Mouse (Mus musculus): ENCODE results near the gene 2310079G19Rik. TPM values are rescaled to one million over a fixed set of nuclear protein-coding genes. Genes with fewer than 3 reads are reported as not detected.

The 2310079G19Rik gene
- not detected for total RNA-seq (2021)
- long read RNA-seq, experiment 1: 0 reads
- long read RNA-seq, experiment 2: 0 reads

DNA sequence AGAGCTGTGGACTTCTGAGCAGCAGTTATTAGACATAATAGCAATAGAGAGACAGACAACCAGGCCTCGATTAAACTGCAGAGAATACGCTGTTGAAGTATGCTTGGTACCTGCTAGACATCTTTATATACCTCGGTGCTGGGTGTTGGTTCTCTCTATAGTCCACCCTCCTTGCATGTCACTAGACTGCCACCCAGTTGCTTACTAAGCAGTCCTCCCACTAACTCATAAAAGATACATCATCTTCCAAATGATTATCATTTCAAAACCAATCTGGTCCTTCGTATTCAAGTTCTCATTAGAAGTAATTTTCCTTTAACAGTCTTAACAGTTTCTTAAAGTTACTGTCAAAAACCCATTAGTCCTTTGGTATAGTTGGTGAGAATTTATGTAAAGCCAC, at the start of gene 2310079G19Rik:
Gene 2310079G19Rik (minus strand): TSS at position 101 of the 400 bp plus-strand sequence.
- no peak for DNase-seq (ENCODE audit: low spot score in 2 of 2)
- intact Hi-C loops (cut with DNase I): no loop called here

DNA sequence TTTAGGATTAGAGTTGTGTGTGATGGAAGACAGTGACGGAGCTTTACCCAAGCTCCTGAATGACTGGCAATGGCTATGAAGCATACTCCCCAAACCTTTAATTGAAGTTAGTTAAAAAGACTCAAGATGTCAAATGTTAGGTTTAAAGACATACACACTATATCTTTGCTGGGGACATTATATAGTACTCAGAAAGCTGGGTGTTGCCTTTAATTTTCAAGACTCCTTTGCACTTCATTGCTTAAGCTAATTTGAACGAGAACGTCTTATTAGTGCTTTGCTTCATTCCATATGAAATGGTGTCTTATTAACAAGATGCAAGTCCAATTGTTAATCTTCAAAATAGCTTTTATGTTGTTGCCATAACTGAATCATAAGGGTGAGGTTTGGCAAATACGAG, 44.1 kb upstream of the 2310079G19Rik start, which contains the start of gene Krtap27-1:
Gene Krtap27-1 (minus strand): TSS at position 101 of the 400 bp plus-strand sequence.
- DNase-seq (ENCODE audit: low spot score in 2 of 2): no peak
- intact Hi-C loops (cut with DNase I): no loop called here

DNA sequence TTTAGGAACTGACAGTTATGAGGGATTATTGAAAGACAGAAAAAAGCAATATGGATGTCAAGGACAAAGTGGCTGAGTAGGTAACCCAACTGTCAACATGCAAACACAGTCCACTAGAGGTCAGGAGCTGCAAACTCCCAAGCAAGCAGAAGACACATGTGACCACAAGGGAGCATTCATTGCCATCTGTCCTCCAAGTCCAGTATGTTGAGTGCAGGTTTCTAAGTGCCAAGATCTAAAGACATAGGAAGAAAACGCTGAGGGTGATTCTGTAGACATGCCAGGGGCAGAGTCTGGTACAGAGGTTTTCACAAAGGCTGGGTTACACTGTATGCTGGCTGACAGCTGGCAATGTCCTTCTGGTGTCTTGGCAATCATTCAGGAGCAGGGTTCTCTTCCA, 30.0 kb upstream of the 2310079G19Rik start:
- no peak for DNase-seq (ENCODE audit: low spot score in 2 of 2)
- intact Hi-C loops (cut with DNase I): no loop called here

DNA sequence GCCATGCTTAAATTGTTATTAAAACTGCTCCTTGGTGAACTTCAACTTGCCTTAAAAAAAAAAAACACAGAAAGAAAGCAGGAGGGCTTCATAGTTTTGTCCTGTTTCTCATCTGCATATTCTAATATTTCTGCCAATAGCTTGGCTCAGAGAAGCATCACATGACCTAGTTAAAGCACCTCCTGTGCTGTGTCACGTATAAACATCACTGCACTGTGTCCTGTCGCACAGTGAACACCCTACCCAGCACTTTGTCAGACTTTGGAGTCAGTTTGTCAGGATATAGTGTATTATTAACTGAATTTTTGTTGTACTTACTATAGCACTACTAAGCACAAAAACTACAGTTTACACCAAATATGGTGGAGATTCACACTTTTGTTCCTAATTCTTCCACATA, 24.5 kb upstream of the 2310079G19Rik start:
- DNase-seq (ENCODE audit: low spot score in 2 of 2): no peak
- intact Hi-C loops (cut with DNase I): no loop called here

DNA sequence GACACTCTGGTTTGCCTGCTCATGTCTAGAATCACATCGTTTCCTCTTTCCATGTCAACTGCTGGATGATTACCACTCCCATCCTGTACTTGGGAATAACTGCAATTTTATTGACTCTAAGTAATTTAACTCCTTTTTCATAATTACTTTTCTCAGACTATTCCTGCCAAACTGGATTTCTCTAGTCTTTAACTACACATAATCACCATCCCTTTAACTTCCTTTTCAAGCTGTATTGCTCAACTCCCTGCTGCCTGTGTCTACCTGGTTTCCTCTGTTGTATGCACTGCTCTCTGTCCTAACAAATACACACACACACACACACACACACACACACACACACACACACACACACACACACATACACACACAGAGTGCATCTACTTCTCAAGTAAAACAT, 23.6 kb upstream of the 2310079G19Rik start:
- intact Hi-C loops (cut with DNase I): no loop called here
- no peak for DNase-seq (ENCODE audit: low spot score in 2 of 2)

DNA sequence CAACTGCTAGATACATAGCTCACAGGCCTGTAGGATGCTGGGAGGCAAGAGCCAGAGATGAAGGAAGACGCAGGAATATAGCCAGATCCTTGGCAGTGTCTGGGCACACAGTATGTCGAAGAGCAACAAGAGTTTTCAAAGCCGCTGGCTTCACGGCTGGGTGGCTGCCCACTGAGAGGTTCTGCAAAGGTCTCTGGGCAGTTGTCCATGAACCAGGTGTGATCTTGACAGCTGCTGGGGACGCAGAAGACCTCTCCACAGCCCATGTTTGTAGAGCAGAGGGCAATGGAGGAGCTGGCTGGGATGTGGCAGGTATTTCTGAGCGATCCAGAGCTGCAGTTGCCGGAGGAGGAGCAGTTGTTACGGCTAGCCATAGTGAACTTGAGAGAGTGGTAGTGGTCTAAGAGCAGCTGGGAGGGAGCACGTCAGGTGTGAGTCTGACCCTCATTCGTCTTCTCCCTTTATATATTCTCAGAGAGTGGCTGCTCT, 19.9 kb upstream of the 2310079G19Rik start, which contains the start of gene Krtap26-1:
Gene Krtap26-1 (minus strand): TSS at position 439 of the 489 bp plus-strand sequence.
- intact Hi-C loops (cut with DNase I): no loop called here
- no peak for DNase-seq (ENCODE audit: low spot score in 2 of 2)

DNA sequence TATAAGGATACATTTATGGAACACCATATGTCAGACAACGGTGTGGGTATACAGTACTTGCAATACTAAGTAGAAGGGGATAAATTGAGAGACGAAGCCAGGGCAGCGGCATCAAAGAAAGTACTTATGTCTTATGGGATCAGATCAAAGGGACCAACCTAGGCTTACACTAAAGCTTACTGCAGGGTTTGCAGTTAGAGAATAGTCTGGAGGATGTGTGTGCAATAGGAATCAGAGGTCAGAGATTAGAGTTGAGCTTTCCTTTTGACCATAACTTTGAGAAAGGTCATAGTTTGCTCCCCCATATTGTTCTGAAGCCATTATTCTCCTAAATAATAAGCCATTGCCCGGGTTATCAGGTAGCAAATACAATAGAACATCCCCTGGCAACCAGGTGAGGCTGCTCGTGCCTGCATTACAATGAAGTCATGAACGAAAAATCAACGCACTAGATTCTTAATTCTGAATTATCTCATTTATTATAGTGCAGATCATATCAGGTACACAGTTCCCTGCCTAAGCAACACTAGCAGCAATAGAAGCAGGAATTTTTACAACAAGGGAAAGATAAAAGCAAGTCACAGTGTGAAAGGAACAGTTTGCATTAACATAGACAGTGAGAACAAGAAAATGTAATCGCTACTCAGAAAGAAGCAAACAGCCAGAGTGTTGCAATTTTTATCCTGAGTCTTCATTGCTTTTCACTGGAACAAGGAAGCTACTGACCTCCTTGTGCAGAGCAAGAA, 19.1 kb upstream of the 2310079G19Rik start:
- no peak for DNase-seq (ENCODE audit: low spot score in 2 of 2)
- intact Hi-C loops (cut with DNase I): no loop called here

DNA sequence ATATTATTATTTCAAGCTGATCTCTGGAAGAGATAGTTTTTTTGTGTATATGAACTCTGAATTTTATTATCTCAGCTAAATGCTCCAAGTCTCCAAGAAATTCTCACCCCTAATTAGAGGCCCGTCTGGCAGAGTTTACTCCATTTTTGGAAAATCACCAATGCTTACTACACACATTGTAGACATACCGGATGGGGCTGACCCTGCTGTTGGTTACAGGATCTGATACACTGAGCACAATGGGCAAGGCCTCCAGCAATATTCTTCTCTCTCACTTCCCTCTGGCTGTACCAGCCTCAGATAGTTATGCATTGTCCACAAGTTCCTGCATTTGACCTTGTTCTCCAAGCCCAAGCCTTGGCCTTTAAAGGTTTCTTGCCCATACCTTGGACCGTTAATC, 12.6 kb upstream of the 2310079G19Rik start:
- no peak for DNase-seq (ENCODE audit: low spot score in 2 of 2)
- intact Hi-C loops (cut with DNase I): no loop called here

DNA sequence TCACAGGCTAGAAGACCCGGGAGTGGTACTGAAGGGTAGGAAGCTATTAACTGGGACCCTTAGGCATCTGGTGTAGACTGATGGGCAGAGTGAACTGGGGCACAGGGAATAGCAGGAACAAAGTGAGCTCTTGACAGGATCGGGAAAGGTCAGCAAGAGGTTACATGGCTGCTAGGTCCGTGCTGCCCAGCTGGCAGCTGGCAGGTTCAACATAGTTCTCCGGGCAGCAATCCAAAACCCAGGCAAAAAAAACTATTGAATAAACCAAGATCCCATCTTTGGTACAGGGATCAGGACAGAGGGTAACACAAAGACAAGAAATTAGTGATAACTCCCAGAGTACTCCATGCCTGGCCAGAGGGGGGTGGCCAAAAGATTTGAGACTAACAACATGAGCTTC, 7.7 kb upstream of the 2310079G19Rik start:
- intact Hi-C loops (cut with DNase I): no loop called here
- DNase-seq (ENCODE audit: low spot score in 2 of 2): no peak

DNA sequence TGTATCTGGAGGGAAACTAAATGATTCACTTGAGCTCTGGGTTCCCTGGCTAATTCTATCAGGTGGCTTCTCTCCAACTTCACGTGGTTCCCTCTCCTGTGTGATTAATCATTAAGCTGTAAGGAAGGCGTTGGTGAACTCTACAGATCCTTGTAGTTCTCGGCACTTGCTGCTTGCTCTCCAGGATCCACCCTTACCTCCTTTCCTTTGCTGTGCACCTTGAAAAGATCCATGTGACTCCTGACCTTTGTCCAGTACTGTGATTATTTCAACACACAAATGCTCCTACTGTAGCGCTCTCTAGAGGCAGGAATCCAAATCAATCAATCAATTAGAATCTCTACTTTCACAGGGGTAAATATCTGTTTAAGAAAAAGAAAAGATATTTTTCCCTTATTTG, 4.0 kb upstream of the 2310079G19Rik start:
- intact Hi-C loops (cut with DNase I): no loop called here
- DNase-seq (ENCODE audit: low spot score in 2 of 2): no peak

DNA sequence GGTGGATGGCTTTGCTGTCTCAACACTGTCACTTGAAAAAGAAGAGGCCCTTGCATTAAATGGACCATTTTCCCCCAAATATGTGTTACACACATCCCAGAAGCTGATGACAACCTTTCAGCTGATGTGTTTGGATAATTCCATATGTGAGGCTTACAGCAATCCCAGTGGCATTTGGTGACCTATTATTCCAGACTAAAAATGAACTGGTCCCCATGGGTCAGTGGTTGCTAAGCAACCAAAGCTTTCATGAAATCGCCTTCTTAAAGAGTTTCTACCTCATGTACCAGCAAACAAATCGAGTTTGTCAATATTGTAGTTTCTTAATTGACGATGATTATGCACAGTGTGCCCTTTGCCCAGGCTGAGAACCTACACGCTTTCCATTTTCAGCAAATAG, 14.8 kb downstream of the 2310079G19Rik start:
- DNase-seq (ENCODE audit: low spot score in 2 of 2): no peak
- intact Hi-C loops (cut with DNase I): no loop called here

DNA sequence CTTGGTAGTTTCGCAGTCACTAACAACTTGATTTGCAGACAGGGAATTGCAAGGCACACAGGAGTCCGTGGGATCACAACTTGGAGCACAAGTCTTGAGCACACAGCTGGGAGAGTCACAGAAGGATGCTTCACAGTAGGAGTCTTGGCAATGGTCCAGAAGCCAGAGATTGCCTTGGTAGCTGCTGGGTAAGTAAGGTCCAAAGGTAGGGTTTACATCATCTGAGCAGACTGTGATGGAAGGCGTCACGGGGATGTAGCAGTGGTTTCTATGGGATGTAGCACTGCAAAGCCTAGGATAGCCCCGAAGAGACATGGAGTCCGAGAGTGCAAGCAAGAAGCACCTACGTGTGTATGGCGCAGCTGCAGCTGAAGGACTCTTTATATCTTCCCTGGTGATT, 15.5 kb downstream of the 2310079G19Rik start, which contains the start of gene Krtap24-1:
Gene Krtap24-1 (minus strand): TSS at position 358 of the 400 bp plus-strand sequence.
- DNase-seq (ENCODE audit: low spot score in 2 of 2): no peak
- intact Hi-C loops (cut with DNase I): no loop called here

DNA sequence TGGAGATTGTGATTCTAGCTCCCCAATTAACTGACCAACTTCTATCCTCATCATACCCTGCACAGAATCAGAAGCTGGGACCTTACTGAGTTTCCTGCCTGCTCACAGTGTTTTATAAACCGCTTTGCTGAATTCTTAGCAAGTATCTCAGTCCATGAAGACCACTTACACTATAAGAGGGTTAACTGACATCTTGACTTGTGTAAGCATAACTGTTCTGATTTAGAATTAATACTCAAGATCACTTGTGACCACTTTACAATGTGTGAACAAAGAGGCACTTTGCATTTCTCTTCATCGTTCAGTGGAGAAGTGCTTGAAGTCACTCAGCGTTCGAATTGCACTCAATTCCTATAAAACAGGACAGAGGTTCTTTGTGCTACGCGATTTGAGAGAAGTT, 22.9 kb downstream of the 2310079G19Rik start:
- no peak for DNase-seq (ENCODE audit: low spot score in 2 of 2)
- intact Hi-C loops (cut with DNase I): no loop called here

DNA sequence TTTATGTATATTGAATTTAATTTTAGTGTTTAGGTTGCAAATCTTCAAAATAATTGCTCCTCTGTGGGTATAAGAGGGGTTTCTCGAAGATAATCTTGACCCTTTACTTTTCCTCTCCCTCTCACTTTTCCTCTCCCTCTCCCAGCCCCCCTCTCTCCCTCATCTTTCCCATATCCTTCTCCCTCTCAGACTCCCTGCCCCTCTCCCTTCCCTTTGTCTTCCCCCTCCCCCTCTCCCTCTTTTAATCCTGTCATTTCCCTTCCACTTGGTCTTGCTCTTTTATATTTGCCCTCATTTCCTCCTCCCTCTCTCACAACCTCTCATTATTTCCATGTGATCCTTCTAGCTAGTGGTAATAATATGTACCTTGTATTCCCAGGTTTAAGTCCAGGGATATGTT, 25.0 kb downstream of the 2310079G19Rik start:
- intact Hi-C loops (cut with DNase I): no loop called here
- no peak for DNase-seq (ENCODE audit: low spot score in 2 of 2)

DNA sequence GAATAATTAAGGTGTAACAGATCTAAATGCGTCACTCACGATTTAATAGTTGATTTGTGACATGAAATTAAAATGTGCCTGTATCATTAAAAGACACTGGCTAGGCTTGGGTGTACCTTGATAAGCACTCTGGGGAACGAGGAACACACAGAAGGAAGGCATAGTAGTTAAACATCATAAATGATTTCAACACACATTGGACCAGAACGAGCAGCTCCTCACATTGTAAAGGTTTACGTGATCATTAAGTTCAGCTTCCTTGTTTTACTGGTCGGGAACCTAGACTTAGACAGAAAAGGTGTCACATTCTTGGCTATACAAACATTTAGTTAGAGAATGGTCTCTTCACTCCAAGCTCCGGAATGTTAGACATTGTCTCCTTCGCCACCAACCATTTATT, 27.2 kb downstream of the 2310079G19Rik start:
- intact Hi-C loops (cut with DNase I): no loop called here

DNA sequence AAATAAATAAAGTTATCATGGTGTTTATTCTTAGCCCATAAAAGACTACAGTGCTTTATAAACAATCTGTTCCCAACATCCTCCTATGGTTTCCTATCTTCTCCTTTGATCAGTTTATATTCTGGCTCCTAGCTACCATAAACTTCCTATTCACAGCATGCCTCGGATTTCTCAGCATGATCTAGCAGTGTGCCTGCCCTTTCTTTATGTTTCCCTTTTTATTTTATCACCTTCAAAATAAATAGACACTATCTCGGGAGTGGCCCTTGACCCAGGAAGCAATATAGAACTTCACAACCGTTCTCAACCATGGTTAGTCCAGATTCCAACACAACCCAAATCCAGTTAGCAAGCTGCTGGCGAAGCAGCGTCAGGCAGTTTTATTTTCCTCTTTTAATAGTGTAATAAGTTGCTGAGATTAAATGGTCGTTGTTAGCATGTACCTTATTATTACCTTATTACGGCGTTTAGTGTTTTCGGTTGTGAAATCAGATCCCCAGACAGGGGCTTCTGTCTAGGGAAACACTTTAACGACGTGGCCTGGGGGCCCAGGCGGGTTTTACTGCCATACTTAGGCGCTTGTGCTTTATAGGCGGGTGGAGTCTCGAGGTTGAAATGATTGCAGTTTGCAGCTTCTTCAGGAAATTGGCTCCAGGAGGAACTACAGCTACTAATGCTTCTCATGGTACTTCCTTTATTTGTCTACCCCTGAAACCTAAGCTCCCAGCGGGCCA, 27.8 kb downstream of the 2310079G19Rik start:
- intact Hi-C loops (cut with DNase I): no loop called here
- no peak for DNase-seq (ENCODE audit: low spot score in 2 of 2)

More for the DNA sequence above, 27.2 kb downstream of the 2310079G19Rik start:
- DNase-seq (ENCODE audit: low spot score in 2 of 2): no peak

DNA sequence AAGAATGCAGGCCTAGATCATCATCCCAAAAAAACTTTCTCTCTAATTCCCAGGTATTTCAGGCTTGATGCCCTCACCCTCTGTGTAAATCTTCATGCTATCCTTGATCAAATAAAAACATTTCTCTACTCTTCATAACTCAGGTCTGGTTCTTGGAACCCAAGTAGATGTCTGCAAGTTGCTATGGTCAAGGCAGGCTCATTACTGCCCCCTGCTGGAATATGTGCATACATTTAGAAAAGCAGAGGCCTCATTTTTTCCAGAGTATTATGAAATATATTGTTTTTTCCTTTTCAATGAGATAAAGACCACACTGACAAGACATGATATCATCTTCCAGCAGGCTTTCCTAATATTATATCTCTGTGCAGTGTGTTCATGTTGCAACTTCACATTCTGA, 34.7 kb downstream of the 2310079G19Rik start:
- no peak for DNase-seq (ENCODE audit: low spot score in 2 of 2)
- intact Hi-C loops (cut with DNase I): no loop called here

DNA sequence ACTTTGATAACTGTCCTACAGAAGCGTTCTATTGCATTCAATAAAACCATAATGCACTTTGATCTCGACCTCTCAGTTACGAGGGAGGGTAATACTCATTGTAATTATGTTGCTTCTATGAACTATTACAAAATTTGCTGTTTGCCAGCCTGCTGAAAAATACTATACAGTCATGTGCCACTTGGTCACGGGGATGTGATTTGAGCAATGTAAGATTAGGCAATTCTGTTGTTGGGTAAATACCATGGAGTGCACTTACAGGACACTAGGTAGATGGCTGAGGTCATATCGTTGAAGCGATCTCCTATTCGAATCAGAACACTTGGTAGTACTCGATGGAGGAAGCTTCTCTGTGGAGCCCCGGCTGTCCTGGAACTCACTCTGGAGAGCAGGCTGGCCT, 44.1 kb downstream of the 2310079G19Rik start:
- DNase-seq (ENCODE audit: low spot score in 2 of 2): no peak
- intact Hi-C loops (cut with DNase I): no loop called here
